Mouse (Mus musculus) embryonic fibroblast, embryonic 13.5 days (primary cell): ENCODE results near the gene Nav1. TPM values are rescaled to one million over a fixed set of nuclear protein-coding genes. Genes with fewer than 3 reads are reported as not detected.

Experiments used
- H3K27ac ChIP-seq: 2 replicates; pipeline ENCODE4 v1.5.1; 2012; ENCODE audit warnings: low read length, control low read depth, inconsistent platforms; ENCODE audit not compliant: insufficient read depth
- H3K4me1 ChIP-seq: 2 replicates; pipeline ENCODE4 v1.6.1; 2011; ENCODE audit warnings: low read length; ENCODE audit not compliant: control insufficient read depth, insufficient read depth
- H3K4me3 ChIP-seq: 2 replicates; pipeline ENCODE4 v1.5.1; 2011; ENCODE audit warnings: mild to moderate bottlenecking, control low read depth, low read length; ENCODE audit not compliant: insufficient read depth
- CTCF ChIP-seq: IDR thresholded peaks from 2 replicates; pipeline ENCODE4 v1.5.1; 2011; ENCODE audit warnings: mild to moderate bottlenecking, control low read depth, low read length, moderate library complexity, borderline replicate concordance; ENCODE audit not compliant: insufficient read depth
- POLR2A ChIP-seq: IDR thresholded peaks from 2 replicates; pipeline ENCODE4 v1.6.1; 2011; ENCODE audit warnings: low read depth, mild to moderate bottlenecking, control low read depth, low read length, moderate library complexity
- polyA plus RNA-seq: library from polyadenylated mRNA; stranded (reverse); fragments of >200 nt; gene quantifications from 2 replicates; pipeline ENCODE4 v1.2.4, GENCODE M21; 2011; ENCODE audit warnings: low read depth; ENCODE audit not compliant: missing spikeins, insufficient read length

Gene Nav1
- polyA plus RNA-seq, 1 experiment = 22.6 TPM

GRCm38 (mm10) chr1:135426645-135427044 lies 180.4 kb downstream of the Nav1 start:
- Histone ChIP-seq H3K27ac (no peak overlapping the region), H3K4me1 (peaks cover 6% of the 10 kb centered on the region; the same call in 1 of the 2 replicates)
- no peak for TF ChIP-seq POLR2A
- no peak for TF ChIP-seq CTCF

GRCm38 (mm10) chr1:135422772-135423171 lies 184.3 kb downstream of the Nav1 start:
- Histone ChIP-seq H3K4me3 (no peak overlapping the region), H3K4me1 (no peaks in the 10 kb centered on the region), H3K27ac (no peak overlapping the region)
- no peak for TF ChIP-seq CTCF
- TF ChIP-seq POLR2A = no peak

More at GRCm38 (mm10) chr1:135426645-135427044, 180.4 kb downstream of the Nav1 start:
- H3K4me3 ChIP-seq = no peak overlapping the region

- Histone ChIP-seq H3K4me1 (peaks cover 14% of the 10 kb centered on the region), H3K4me3 (no peak overlapping the region), H3K27ac (no peak overlapping the region)
- TF ChIP-seq POLR2A (no peak), CTCF (no peak)
Measured at GRCm38 (mm10) chr1:135413996-135414395, 193.1 kb downstream of the Nav1 start.

- Histone ChIP-seq H3K4me3 (no peak overlapping the region), H3K27ac (no peak overlapping the region), H3K4me1 (peaks cover 14% of the 10 kb centered on the region)
- TF ChIP-seq CTCF (no peak), POLR2A (no peak)
Measured at GRCm38 (mm10) chr1:135412130-135412529, 195.0 kb downstream of the Nav1 start.

- peak overlapping the region; percentile 90 for H3K27ac ChIP-seq
- H3K4me1 ChIP-seq = peaks cover 14% of the 10 kb centered on the region
- no peak overlapping the region for H3K4me3 ChIP-seq
- TF ChIP-seq POLR2A = no peak
Measured at GRCm38 (mm10) chr1:135410967-135411366, 196.1 kb downstream of the Nav1 start.

GRCm38 (mm10) chr1:135408973-135409372 lies 198.1 kb downstream of the Nav1 start:
- H3K4me1 ChIP-seq = peaks cover 14% of the 10 kb centered on the region
- H3K4me3 ChIP-seq = no peak overlapping the region
- H3K27ac ChIP-seq = no peak overlapping the region
- TF ChIP-seq POLR2A (no peak), CTCF (no peak)

- Histone ChIP-seq H3K27ac (no peak overlapping the region), H3K4me1 (peaks cover 5% of the 10 kb centered on the region), H3K4me3 (no peak overlapping the region)
- TF ChIP-seq POLR2A (no peak), CTCF (no peak)
Measured at GRCm38 (mm10) chr1:135405356-135405755, 201.7 kb downstream of the Nav1 start.

- no peak overlapping the region for H3K27ac ChIP-seq
- no peak overlapping the region for H3K4me3 ChIP-seq
- H3K4me1 ChIP-seq = peaks cover 5% of the 10 kb centered on the region
- TF ChIP-seq CTCF (no peak), POLR2A (no peak)
Measured at GRCm38 (mm10) chr1:135401452-135402110, 205.5 kb downstream of the Nav1 start.

GRCm38 (mm10) chr1:135399466-135399865 lies 207.6 kb downstream of the Nav1 start:
- no peak overlapping the region for H3K27ac ChIP-seq
- H3K4me1 ChIP-seq = peaks cover 5% of the 10 kb centered on the region
- TF ChIP-seq POLR2A (no peak), CTCF (no peak)
- no peak overlapping the region for H3K4me3 ChIP-seq

GRCm38 (mm10) chr1:135385161-135385560 lies 221.9 kb downstream of the Nav1 start:
- Histone ChIP-seq H3K4me3 (no peak overlapping the region), H3K27ac (no peak overlapping the region), H3K4me1 (no peaks in the 10 kb centered on the region)
- TF ChIP-seq CTCF (no peak), POLR2A (no peak)

Other genes with a start within 250 kb of the Nav1 start
- gene Shisa4, start 232.1 kb downstream of the Nav1 start, polyA plus RNA-seq = 82.8 and 101 TPM in 2 replicates
- gene Ipo9, start 176.8 kb downstream of the Nav1 start, polyA plus RNA-seq = 174 and 187 TPM in 2 replicates
- gene Csrp1, start 112.8 kb upstream of the Nav1 start, polyA plus RNA-seq = 453 and 629 TPM in 2 replicates
- gene Phlda3, start 158.8 kb upstream of the Nav1 start, polyA plus RNA-seq = 147 and 179 TPM in 2 replicates
- 1.1 and 1.5 TPM in 2 replicates for gene Tnni1, start 172.1 kb upstream of the Nav1 start, polyA plus RNA-seq
- not detected in 2 replicates for gene Lad1, start 211.3 kb upstream of the Nav1 start, polyA plus RNA-seq
- 3.7 and 5.4 TPM in 2 replicates for gene Tnnt2, start 229.1 kb upstream of the Nav1 start, polyA plus RNA-seq